Mouse (Mus musculus) kidney, embryonic 14.5 days (tissue): ENCODE data around the gene Cep170b. TPM values are rescaled to one million over a fixed set of nuclear protein-coding genes. Genes with fewer than 3 reads are reported as not detected.

Experiments used
- ATAC-seq: fragments of 200-750 bp; cut with Nextera tagmentation; 2 replicates; pipeline ENCODE4 v1.8.0; 2017; ENCODE audit warnings: moderate number of reproducible peaks, mild to moderate bottlenecking, moderate TSS enrichment, moderate library complexity; ENCODE audit not compliant: low FRiP score, low TSS enrichment
- H3K27ac ChIP-seq: fragments of 300-500 bp; sonication (generic); 2 replicates; pipeline ENCODE4 v1.5.1; 2014; ENCODE audit warnings: low read depth, mild to moderate bottlenecking, low read length, moderate library complexity, mixed read lengths
- H3K27me3 ChIP-seq: fragments of 300-500 bp; sonication (generic); 2 replicates; pipeline ENCODE4 v1.6.1; 2014; ENCODE audit warnings: mild to moderate bottlenecking, low read length; ENCODE audit not compliant: control insufficient read depth, insufficient read depth
- H3K36me3 ChIP-seq: fragments of 300-500 bp; sonication (generic); 2 replicates; pipeline ENCODE4 v1.6.1; 2014; ENCODE audit warnings: low read length, mixed read lengths; ENCODE audit not compliant: control insufficient read depth, insufficient read depth
- H3K4me1 ChIP-seq: fragments of 300-500 bp; sonication (generic); 2 replicates; pipeline ENCODE4 v1.6.1; 2014; ENCODE audit warnings: low read length, mixed read lengths; ENCODE audit not compliant: control insufficient read depth, insufficient read depth
- H3K4me2 ChIP-seq: fragments of 300-500 bp; sonication (generic); replicated peaks from 2 replicates; pipeline ENCODE4 v1.6.1; 2014; ENCODE audit warnings: low read depth, mild to moderate bottlenecking, low read length
- H3K4me3 ChIP-seq: fragments of 300-500 bp; sonication (generic); 2 replicates; pipeline ENCODE4 v1.5.1; 2014; ENCODE audit warnings: mild to moderate bottlenecking, low read length
- H3K9ac ChIP-seq: fragments of 300-500 bp; sonication (generic); 2 replicates; pipeline ENCODE4 v1.6.1; 2014; ENCODE audit warnings: low read depth, mild to moderate bottlenecking, low read length, moderate library complexity
- H3K9me3 ChIP-seq: fragments of 300-500 bp; sonication (generic); 2 replicates; pipeline ENCODE4 v1.6.1; 2016; ENCODE audit warnings: low read length; ENCODE audit not compliant: control insufficient read depth
- WGBS: fragments of 180-500 bp; shearing (Covaris S2); extraction: QIAGEN DNeasy Blood & Tissue Kit; methylation state at CpG from one replicate; pipeline ENCODE4 v1.1.7; 2014; 5-methylcytosine and 5-hydroxymethylcytosine counted together
- polyA plus RNA-seq: library from polyadenylated mRNA; unstranded; fragments of >200 nt; fragmentation: Nextera tagmentation; extraction: Ambion mirVana; gene quantifications from 2 replicates; pipeline ENCODE4 v1.2.1, GENCODE M21; 2014

Cep170b gene
- polyA plus RNA-seq, 1 experiment from 2014 or later, result 15.1 TPM

- Histone ChIP-seq H3K27ac (no peak overlapping the region), H3K36me3 (peaks cover 46% of the 10 kb centered on the region), H3K4me1 (0 out of 2 replicates have a peak, but pooled peaks cover 4% of the 10 kb centered on the region), H3K9ac (no peak overlapping the region), H3K4me2 (no peak overlapping the region), H3K4me3 (no peak overlapping the region), H3K27me3 (no peaks in the 10 kb centered on the region), H3K9me3 (no peaks in the 10 kb centered on the region)
- no peak for ATAC-seq
- WGBS, result 81% methylated on average over 10 of the region's 10 CpGs
Observed at GRCm38 (mm10) chr12:112732591-112732990, 12.3 kb downstream of the Cep170b start.

DNA sequence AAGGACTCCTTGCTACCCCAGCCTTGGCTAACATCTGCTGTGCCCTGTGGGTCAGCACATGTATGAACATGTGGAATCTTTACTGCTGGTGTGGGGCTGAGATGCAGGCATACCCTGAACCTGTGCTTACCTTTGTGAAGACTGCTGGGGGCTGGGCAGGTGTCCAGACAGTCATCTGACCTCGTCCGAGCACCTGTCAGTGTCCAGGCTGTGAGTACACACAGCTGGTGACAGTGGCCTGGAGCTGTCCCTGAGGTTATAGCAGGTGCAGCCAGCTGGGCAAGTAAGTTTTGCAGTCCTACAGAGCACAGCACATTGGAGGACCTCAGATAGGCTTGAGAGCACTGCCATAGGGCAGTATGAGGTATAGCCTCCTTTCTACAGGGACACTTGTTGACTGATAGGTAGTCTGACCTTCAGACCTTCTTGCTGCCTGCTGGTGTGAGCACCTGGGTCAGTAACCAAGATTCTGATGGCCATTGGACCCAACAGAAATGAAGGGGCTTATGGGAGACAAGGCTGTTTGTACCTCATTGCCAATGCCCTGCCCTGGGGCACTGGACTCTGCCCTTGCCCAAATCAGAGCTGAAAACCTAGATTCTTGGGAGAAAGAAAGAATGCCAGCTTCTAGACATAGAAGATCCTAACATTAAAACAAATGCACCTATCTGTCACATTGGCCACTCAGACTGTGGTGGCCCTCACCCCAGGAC is 14.0 kb downstream of the Cep170b start:
- Histone ChIP-seq H3K9me3 (no peaks in the 10 kb centered on the region), H3K27me3 (no peaks in the 10 kb centered on the region), H3K4me1 (0 out of 2 replicates have a peak, but pooled peaks cover 4% of the 10 kb centered on the region), H3K27ac (no peak overlapping the region), H3K4me3 (no peak overlapping the region), H3K4me2 (no peak overlapping the region), H3K9ac (no peak overlapping the region), H3K36me3 (peaks cover 59% of the 10 kb centered on the region)
- ATAC-seq, result no peak
- WGBS, result 85% methylated on average over 2 of the region's 2 CpGs

- ATAC-seq, result no peak
- 91% methylated on average over 19 of the region's 19 CpGs for WGBS
- Histone ChIP-seq H3K27me3 (no peaks in the 10 kb centered on the region), H3K9ac (no peak overlapping the region), H3K4me1 (0 out of 2 replicates have a peak, but pooled peaks cover 4% of the 10 kb centered on the region), H3K4me3 (no peak overlapping the region), H3K9me3 (no peaks in the 10 kb centered on the region), H3K4me2 (no peak overlapping the region), H3K27ac (no peak overlapping the region), H3K36me3 (peaks cover 67% of the 10 kb centered on the region)
Observed at GRCm38 (mm10) chr12:112734881-112735655, 14.8 kb downstream of the Cep170b start.

DNA sequence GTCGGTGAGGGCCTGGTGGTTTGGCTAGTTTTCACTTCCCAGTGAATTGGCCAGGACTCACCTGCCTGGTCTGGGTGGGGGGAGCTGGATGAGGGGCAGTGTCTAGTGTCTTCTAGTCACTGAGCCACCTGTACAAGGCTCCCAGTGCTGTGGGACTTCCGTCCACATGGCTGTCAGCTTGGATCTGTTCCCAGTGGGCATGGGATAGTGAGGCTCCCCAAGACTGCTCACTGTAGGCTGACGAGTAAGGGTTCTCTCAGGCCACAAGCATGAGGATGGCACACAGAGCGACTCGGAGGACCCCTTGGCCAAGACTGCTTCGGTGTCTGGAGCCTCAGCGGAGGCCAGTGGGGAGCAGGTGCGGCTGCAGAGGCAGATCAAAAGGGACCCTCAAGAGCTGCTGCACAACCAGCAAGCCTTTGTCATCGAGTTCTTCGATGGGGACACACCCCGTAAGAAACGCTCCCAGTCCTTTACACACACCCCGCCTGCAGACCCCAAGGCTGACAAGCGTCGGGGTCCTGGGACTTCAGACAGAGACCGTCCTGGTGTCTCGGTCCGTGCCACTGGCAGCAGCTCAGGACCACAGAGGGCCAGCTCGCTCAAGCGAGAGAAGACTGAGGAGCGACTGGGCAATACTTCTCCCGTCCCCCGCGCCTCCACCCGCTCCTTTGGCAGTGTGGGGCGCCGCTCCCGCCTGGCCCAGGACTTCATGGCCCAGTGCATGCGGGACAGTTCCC is 15.8 kb downstream of the Cep170b start:
- 81% methylated on average over 29 of the region's 29 CpGs for WGBS
- H3K36me3 ChIP-seq, result peaks cover 75% of the 10 kb centered on the region
- no peaks in the 10 kb centered on the region for H3K9me3 ChIP-seq
- no peak overlapping the region for H3K9ac ChIP-seq
- H3K4me2 ChIP-seq, result no peak overlapping the region
- H3K4me3 ChIP-seq, result no peak overlapping the region
- H3K27ac ChIP-seq, result no peak overlapping the region
- H3K27me3 ChIP-seq, result no peaks in the 10 kb centered on the region
- H3K4me1 ChIP-seq, result no peaks in the 10 kb centered on the region
- no peak for ATAC-seq

GRCm38 (mm10) chr12:112736636-112736925 is 16.3 kb downstream of the Cep170b start:
- WGBS, result 68% methylated on average over 10 of the region's 10 CpGs
- Histone ChIP-seq H3K9ac (no peak overlapping the region), H3K27me3 (no peaks in the 10 kb centered on the region), H3K4me2 (no peak overlapping the region), H3K4me1 (no peaks in the 10 kb centered on the region), H3K4me3 (no peak overlapping the region), H3K9me3 (no peaks in the 10 kb centered on the region), H3K36me3 (peaks cover 75% of the 10 kb centered on the region), H3K27ac (no peak overlapping the region)
- ATAC-seq, result no peak

DNA sequence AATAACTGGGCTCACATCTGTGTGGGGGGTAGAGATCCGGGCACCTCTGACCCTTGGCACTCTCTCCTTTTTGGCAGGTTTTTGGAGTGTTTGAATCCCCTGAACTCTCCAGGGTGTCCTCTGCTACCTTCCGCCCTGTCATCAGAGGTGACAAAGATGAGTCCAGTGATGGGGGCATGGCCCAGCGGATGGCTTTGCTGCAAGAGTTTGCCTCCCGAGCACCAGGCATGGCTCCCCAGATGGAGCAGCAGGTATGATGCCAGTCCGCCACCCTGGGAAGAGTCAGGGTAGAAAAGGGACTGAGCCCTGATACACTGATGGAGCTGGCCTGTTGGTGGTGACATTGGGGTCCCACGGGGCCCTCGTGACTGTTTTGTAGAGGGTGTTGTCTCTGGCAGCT is 16.8 kb downstream of the Cep170b start:
- Histone ChIP-seq H3K27me3 (no peaks in the 10 kb centered on the region), H3K9me3 (no peaks in the 10 kb centered on the region), H3K27ac (no peak overlapping the region), H3K4me1 (no peaks in the 10 kb centered on the region), H3K4me3 (no peak overlapping the region), H3K36me3 (peaks cover 71% of the 10 kb centered on the region), H3K4me2 (no peak overlapping the region), H3K9ac (no peak overlapping the region)
- 90% methylated on average over 7 of the region's 7 CpGs for WGBS
- no peak for ATAC-seq

- WGBS, result 95% methylated on average over 14 of the region's 14 CpGs
- Histone ChIP-seq H3K4me2 (no peak overlapping the region), H3K9ac (no peak overlapping the region), H3K9me3 (no peaks in the 10 kb centered on the region), H3K36me3 (peaks cover 65% of the 10 kb centered on the region), H3K27ac (no peak overlapping the region), H3K4me3 (no peak overlapping the region), H3K4me1 (no peaks in the 10 kb centered on the region), H3K27me3 (no peaks in the 10 kb centered on the region)
- ATAC-seq, result no peak
Observed at GRCm38 (mm10) chr12:112737761-112738160, 17.5 kb downstream of the Cep170b start.

DNA sequence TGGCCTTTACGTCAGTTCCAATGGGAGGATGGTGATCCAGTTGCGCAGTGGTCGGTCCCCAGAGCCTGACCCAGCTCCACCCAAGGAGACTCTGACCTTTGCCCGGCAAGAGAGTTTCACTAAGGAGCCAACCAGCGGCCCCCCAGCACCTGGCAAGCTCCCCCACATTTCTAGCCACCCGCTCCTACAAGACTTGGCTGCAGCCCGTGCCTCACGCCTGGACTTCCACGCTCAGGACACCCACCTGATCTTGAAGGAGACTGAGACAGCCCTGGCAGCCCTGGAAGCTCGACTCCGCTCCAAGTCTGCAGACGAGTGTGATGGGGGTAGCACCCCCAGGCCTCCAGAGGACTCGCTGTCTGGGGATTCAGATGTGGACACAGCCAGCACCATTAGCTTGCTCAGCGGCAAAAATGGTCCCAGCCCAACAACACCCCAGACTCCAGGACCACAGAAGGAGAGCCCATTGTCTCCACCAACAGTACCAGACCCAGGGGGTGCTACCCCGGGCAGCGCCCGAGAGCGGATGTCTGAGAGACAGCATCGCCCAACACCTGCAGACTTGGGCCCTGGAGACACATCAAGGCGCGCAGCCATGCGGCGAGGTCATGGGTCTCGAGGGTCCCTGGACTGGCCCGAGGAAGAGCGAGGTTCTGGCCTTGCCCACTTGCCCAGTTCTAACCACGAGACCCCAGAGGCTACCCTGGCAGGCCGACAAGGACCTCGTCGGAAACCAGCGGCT is 18.2 kb downstream of the Cep170b start:
- Histone ChIP-seq H3K9me3 (no peaks in the 10 kb centered on the region), H3K36me3 (peaks cover 60% of the 10 kb centered on the region), H3K27me3 (no peaks in the 10 kb centered on the region)

More for the DNA sequence above, 18.2 kb downstream of the Cep170b start:
- WGBS, result 93% methylated on average over 31 of the region's 31 CpGs
- Histone ChIP-seq H3K4me3 (no peak overlapping the region), H3K4me1 (no peaks in the 10 kb centered on the region), H3K27ac (no peak overlapping the region), H3K9ac (no peak overlapping the region), H3K4me2 (no peak overlapping the region)
- no peak for ATAC-seq
